Mouse (Mus musculus): ENCODE data around the gene Ncbp2.

DNA sequence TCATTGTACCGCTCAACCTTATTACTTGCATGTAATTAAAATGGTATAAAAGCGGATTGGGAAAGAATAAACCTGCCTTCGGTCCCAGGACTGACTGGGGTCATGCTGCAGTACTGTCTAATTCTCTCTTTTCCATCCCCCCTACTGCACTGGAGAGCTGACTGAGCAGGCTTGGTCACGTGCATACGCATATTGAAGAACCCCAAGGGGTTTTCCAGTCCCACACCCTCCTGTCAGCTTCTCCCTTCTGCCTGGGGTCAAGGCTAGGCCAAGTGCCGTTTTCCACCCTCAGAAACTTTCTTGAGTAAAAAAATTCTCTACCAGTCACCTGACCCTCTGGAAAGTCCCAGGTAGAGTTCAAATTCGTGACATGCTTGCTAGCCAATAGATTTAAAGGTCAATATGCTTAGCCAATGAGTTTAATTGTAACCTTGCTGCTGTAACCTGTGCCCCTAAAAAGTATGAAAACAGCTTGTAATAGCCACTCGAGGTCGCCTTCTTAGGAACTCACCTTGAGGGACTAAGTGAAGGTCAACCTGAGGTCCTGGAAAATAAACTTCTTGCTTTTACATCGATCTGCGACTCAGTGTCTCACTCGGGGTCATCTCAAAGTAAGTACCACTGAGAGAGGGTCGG is 21.6 kb upstream of the Ncbp2 start:
- no peak for TF ChIP-seq CTCF (IDR thresholded peaks at IDR 0.05; ENCODE audit: low read depth, low read length)
- no peak for TF ChIP-seq POLR2A (IDR thresholded peaks at IDR 0.05; ENCODE audit: borderline replicate concordance, low read depth, low read length)

Measured in bone marrow macrophage, adult 2 months (primary cell).